ENCODE assay signal across 8 mouse cellular contexts in genomic region chrX:7574087-7574884, GRCm38 (mm10). TPM values are rescaled to one million over a fixed set of nuclear protein-coding genes. Genes with fewer than 3 reads are reported as not detected.
DNase-seq lines count a peak whose midpoint lies in the region; ATAC-seq and TF ChIP-seq lines count a peak whose summit lies in the region.

Gene Ppp1r3f (minus strand): TSS chrX:7574283.

- H3K27me3 ChIP-seq in forebrain, embryonic 10.5 days (ENCODE audit: poor library complexity, severe bottlenecking): no peaks in the 10 kb centered on the region
- H3K27me3 ChIP-seq in heart, embryonic 15.5 days: no peaks in the 10 kb centered on the region
- H3K27me3 ChIP-seq in liver, embryonic 14.5 days (ENCODE audit: control insufficient read depth, insufficient read depth, low read length): no peaks in the 10 kb centered on the region
- H3K27me3 ChIP-seq in neural tube, embryonic 11.5 days (ENCODE audit: control insufficient read depth, insufficient read depth, low read length): no peaks in the 10 kb centered on the region
- H3K27me3 ChIP-seq in stomach, postnatal 0 days (ENCODE audit: control insufficient read depth, insufficient read depth, low read length): no peaks in the 10 kb centered on the region

- H3K4me3 ChIP-seq in forebrain, embryonic 10.5 days: peak within 1 kb of the TSS; percentile 66
- H3K4me3 ChIP-seq in heart, embryonic 15.5 days: peak within 1 kb of the TSS; percentile 69
- peak within 1 kb of the TSS; percentile 77 to 91 for H3K4me3 ChIP-seq in liver, embryonic 14.5 days (ENCODE audit: insufficient read depth in 1 of 2, low read depth in 2 of 2, low read length in 2 of 2)
- H3K4me3 ChIP-seq in neural tube, embryonic 11.5 days (ENCODE audit: low read depth, low read length): peak within 1 kb of the TSS; percentile 54
- peak within 1 kb of the TSS; percentile 56 for H3K4me3 ChIP-seq in stomach, postnatal 0 days (ENCODE audit: low read depth, low read length)

- no peak for TF ChIP-seq EP300 in liver, embryonic 14.5 days (IDR thresholded peaks at IDR 0.05; ENCODE audit: low read depth)
- no peak for TF ChIP-seq EP300 in stomach, postnatal 0 days (optimal IDR thresholded peaks at IDR 0.05)

- TF ChIP-seq CTCF in liver, embryonic 14.5 days (IDR thresholded peaks at IDR 0.05; ENCODE audit: low read depth): no peak
- no peak for TF ChIP-seq CTCF in stomach, postnatal 0 days (IDR thresholded peaks at IDR 0.05; ENCODE audit: low read depth)

- H3K4me2 ChIP-seq in heart, embryonic 15.5 days: peak within 1 kb of the TSS; percentile 79
- H3K4me2 ChIP-seq in liver, embryonic 14.5 days (ENCODE audit: low read depth): peak within 1 kb of the TSS; percentile 80
- H3K4me2 ChIP-seq in neural tube, embryonic 11.5 days (ENCODE audit: low read depth): peak within 1 kb of the TSS; percentile 54
- H3K4me2 ChIP-seq in stomach, postnatal 0 days (replicated peaks; ENCODE audit: low read depth): peak within 1 kb of the TSS; percentile 62

- H3K9ac ChIP-seq in heart, embryonic 15.5 days: peak within 1 kb of the TSS; percentile 74
- peak within 1 kb of the TSS; percentile 74 for H3K9ac ChIP-seq in liver, embryonic 14.5 days (replicated peaks)
- H3K9ac ChIP-seq in neural tube, embryonic 11.5 days (ENCODE audit: low read length): peak within 1 kb of the TSS; percentile 75
- H3K9ac ChIP-seq in stomach, postnatal 0 days (ENCODE audit: low read length): peak within 1 kb of the TSS; percentile 70

- peak; percentile 96 for ATAC-seq in heart, embryonic 15.5 days (replicated peaks; ENCODE audit: insufficient number of reproducible peaks, insufficient read depth, low FRiP score, low read depth)
- ATAC-seq in liver, embryonic 14.5 days (ENCODE audit: insufficient read depth): peak; percentile 97
- ATAC-seq in neural tube, embryonic 11.5 days (ENCODE audit: insufficient read depth, low FRiP score, low TSS enrichment): peak; percentile 99
- peak; percentile 98 for ATAC-seq in stomach, postnatal 0 days (ENCODE audit: low FRiP score, low TSS enrichment)

- WGBS in forebrain, embryonic 10.5 days: 19% methylated on average over 65 of the region's 65 CpGs
- WGBS in heart, embryonic 15.5 days: 18% methylated on average over 63 of the region's 65 CpGs
- 18% methylated on average over 56 of the region's 65 CpGs for WGBS in liver, embryonic 14.5 days (ENCODE audit: insufficient replicate concordance)
- WGBS in neural tube, embryonic 11.5 days: 17% methylated on average over 56 of the region's 65 CpGs
- 19% methylated on average over 34 of the region's 65 CpGs for WGBS in stomach, postnatal 0 days

- no peaks in the 10 kb centered on the region for H3K36me3 ChIP-seq in forebrain, embryonic 10.5 days (replicated peaks)
- H3K36me3 ChIP-seq in heart, embryonic 15.5 days: no peaks in the 10 kb centered on the region
- H3K36me3 ChIP-seq in liver, embryonic 14.5 days (replicated peaks; ENCODE audit: control insufficient read depth, insufficient read depth, low read depth): no peaks in the 10 kb centered on the region
- no peaks in the 10 kb centered on the region for H3K36me3 ChIP-seq in neural tube, embryonic 11.5 days (ENCODE audit: control insufficient read depth, insufficient read depth, low read length)
- H3K36me3 ChIP-seq in stomach, postnatal 0 days (ENCODE audit: control insufficient read depth, insufficient read depth, low read length): no peaks in the 10 kb centered on the region

- DNase-seq in CD8-positive naive resting alpha-beta T cell, adult 2 months (ENCODE audit: low read depth in 2 of 2, low spot score in 2 of 2): peak; percentile 89
- peak; percentile 79 for DNase-seq in c-Kit-positive CD71-negative TER-119-negative erythroid progenitor cells, embryonic 14.5 days (ENCODE audit: low read depth)
- DNase-seq in forebrain, embryonic 10.5 days (ENCODE audit: extremely low spot score, low spot score): peak; percentile 90
- peak; percentile 96 to 98 for DNase-seq in kidney, postnatal 25 days
- peak; percentile 88 to 92 (median 90) for DNase-seq in liver, embryonic 14.5 days (ENCODE audit: low read depth in 3 of 3, low spot score in 3 of 3)
- peak; percentile 89 for DNase-seq in neural tube, embryonic 11.5 days (ENCODE audit: low spot score)
- DNase-seq in stomach, postnatal 0 days (ENCODE audit: low spot score): peak; percentile 92

- peaks cover 11% of the 10 kb centered on the region; the same call in 1 of the 2 replicates for H3K9me3 ChIP-seq in forebrain, embryonic 10.5 days
- H3K9me3 ChIP-seq in heart, embryonic 15.5 days (replicated peaks): no peaks in the 10 kb centered on the region
- H3K9me3 ChIP-seq in liver, embryonic 14.5 days (ENCODE audit: control insufficient read depth, low read length): no peaks in the 10 kb centered on the region
- no peaks in the 10 kb centered on the region for H3K9me3 ChIP-seq in neural tube, embryonic 11.5 days (ENCODE audit: control insufficient read depth, low read length)
- no peaks in the 10 kb centered on the region for H3K9me3 ChIP-seq in stomach, postnatal 0 days (ENCODE audit: control insufficient read depth, low read length)

- peaks cover 20% of the 10 kb centered on the region for H3K4me1 ChIP-seq in forebrain, embryonic 10.5 days
- H3K4me1 ChIP-seq in heart, embryonic 15.5 days (replicated peaks): peaks cover 17% of the 10 kb centered on the region
- H3K4me1 ChIP-seq in liver, embryonic 14.5 days (replicated peaks; ENCODE audit: control insufficient read depth in 2 of 2, insufficient read depth in 2 of 2, low read length in 1 of 2): peaks cover 10 to 29% of the 10 kb centered on the region in 2 experiments
- H3K4me1 ChIP-seq in neural tube, embryonic 11.5 days (ENCODE audit: control insufficient read depth, insufficient read depth, low read length): 0 out of 2 replicates have a peak, but pooled peaks cover 5% of the 10 kb centered on the region
- no peaks in the 10 kb centered on the region for H3K4me1 ChIP-seq in stomach, postnatal 0 days (replicated peaks; ENCODE audit: control insufficient read depth, insufficient read depth)

- H3K27ac ChIP-seq in forebrain, embryonic 10.5 days: peak within 1 kb of the TSS; percentile 95
- peak within 1 kb of the TSS; percentile 87 for H3K27ac ChIP-seq in heart, embryonic 15.5 days
- peak within 1 kb of the TSS; percentile 53 for H3K27ac ChIP-seq in liver, embryonic 14.5 days
- H3K27ac ChIP-seq in neural tube, embryonic 11.5 days (ENCODE audit: low read depth, low read length): peak within 1 kb of the TSS; percentile 78
- peak within 1 kb of the TSS; percentile 81 for H3K27ac ChIP-seq in stomach, postnatal 0 days (replicated peaks)

RNA-seq across cellular contexts. Expression of gene Ppp1r3f, which starts in this region (rescaled TPM):
- 1.3 and 1.6 TPM in 2 replicates for polyA plus RNA-seq in forebrain, embryonic 10.5 days (2016; fragmentation: Nextera tagmentation; extraction: Ambion mirVana)
- 1.7 and 2.0 TPM in 2 replicates for polyA plus RNA-seq in heart, embryonic 15.5 days (2015; fragmentation: Nextera tagmentation; extraction: Ambion mirVana)
- polyA plus RNA-seq in liver, embryonic 14.5 days (2012; rRNA removed): 0.42 and 0.56 TPM in 2 replicates
- 0.06 TPM in 2 replicates for polyA plus RNA-seq in liver, embryonic 14.5 days (2014; fragmentation: Nextera tagmentation; extraction: Ambion mirVana)
- 1.7 and 2.1 TPM in 2 replicates for polyA plus RNA-seq in neural tube, embryonic 11.5 days (2014; fragmentation: Nextera tagmentation; extraction: Ambion mirVana)
- 0.79 and 1.0 TPM in 2 replicates for polyA plus RNA-seq in stomach, postnatal 0 days (2015; fragmentation: Nextera tagmentation; extraction: Ambion mirVana)

Comparison
In these comparisons a context has a peak if more than half of its experiments do, and no peak if none do; other contexts are left out.
1. Peak in every context shown above with its lines: DNase-seq, ATAC-seq, H3K4me3 ChIP-seq and H3K27ac ChIP-seq.
2. Peak in DNase-seq, ATAC-seq, H3K4me3 ChIP-seq, H3K27ac ChIP-seq, H3K9ac ChIP-seq and H3K4me2 ChIP-seq in liver, embryonic 14.5 days; RNA of the gene not detected or under 1 TPM.